Mouse (Mus musculus) C2C12 (cell line): ENCODE measurements around the gene Cux2. TPM values are rescaled to one million over a fixed set of nuclear protein-coding genes. Genes with fewer than 3 reads are reported as not detected.

ENCODE experiments used
- H3K27me3 ChIP-seq: one replicate; pipeline ENCODE4 v1.6.1; 2011; ENCODE audit not compliant: control insufficient read depth, insufficient read depth, insufficient read length
- H3K36me3 ChIP-seq: one replicate; pipeline ENCODE4 v1.6.1; 2011; ENCODE audit not compliant: control insufficient read depth, insufficient read depth
- H3K4me3 ChIP-seq: one replicate; pipeline ENCODE4 v1.5.1; 2011; ENCODE audit warnings: mild to moderate bottlenecking, control low read depth; ENCODE audit not compliant: poor library complexity, insufficient read depth, severe bottlenecking
- H3K79me2 ChIP-seq: one replicate; pipeline ENCODE4 v1.6.1; 2011; ENCODE audit not compliant: control insufficient read depth, insufficient read depth
- H3K79me3 ChIP-seq: one replicate; pipeline ENCODE4 v1.6.1; 2011; ENCODE audit warnings: low read depth, control low read depth
- H3ac ChIP-seq: one replicate; pipeline ENCODE3; 2011; ENCODE audit warnings: low read depth; ENCODE audit not compliant: control insufficient read depth, insufficient read length
- CEBPB ChIP-seq: IDR thresholded peaks from one replicate; pipeline ENCODE4 v1.6.1; 2011; ENCODE audit warnings: low read depth, mild to moderate bottlenecking, control low read depth, moderate library complexity
- CTCF ChIP-seq: IDR thresholded peaks from one replicate; pipeline ENCODE4 v1.5.1; 2011; ENCODE audit not compliant: control insufficient read depth, insufficient read depth, insufficient read length
- FOSL1 ChIP-seq: IDR thresholded peaks from one replicate; pipeline ENCODE4 v1.8.0; 2011; ENCODE audit warnings: mild to moderate bottlenecking, low read length; ENCODE audit not compliant: poor library complexity, insufficient read depth, severe bottlenecking
- MAX ChIP-seq: IDR thresholded peaks from one replicate; pipeline ENCODE4 v1.6.1; 2011; ENCODE audit warnings: mild to moderate bottlenecking, control low read depth
- MYOD1 ChIP-seq: IDR thresholded peaks from one replicate; pipeline ENCODE4 v1.6.1; 2011; ENCODE audit warnings: low read depth; ENCODE audit not compliant: control insufficient read depth, insufficient read length
- MYOG ChIP-seq: IDR thresholded peaks from one replicate; pipeline ENCODE4 v1.6.1; 2011; ENCODE audit not compliant: control insufficient read depth, insufficient read length; ENCODE audit errors: extremely low read depth
- USF1 ChIP-seq: IDR thresholded peaks from one replicate; pipeline ENCODE4 v1.6.1; 2011; ENCODE audit warnings: low read depth, mild to moderate bottlenecking, control low read depth, moderate library complexity
- polyA plus RNA-seq: library from polyadenylated mRNA; unstranded; fragments of >200 nt; fragmentation: generic; extraction: Trizol; gene quantifications from one replicate; pipeline ENCODE4 v1.2.1, GENCODE M21; 2012; ENCODE audit warnings: missing spikeins

The Cux2 gene
- polyA plus RNA-seq, 1 experiment: 0.08 TPM

DNA sequence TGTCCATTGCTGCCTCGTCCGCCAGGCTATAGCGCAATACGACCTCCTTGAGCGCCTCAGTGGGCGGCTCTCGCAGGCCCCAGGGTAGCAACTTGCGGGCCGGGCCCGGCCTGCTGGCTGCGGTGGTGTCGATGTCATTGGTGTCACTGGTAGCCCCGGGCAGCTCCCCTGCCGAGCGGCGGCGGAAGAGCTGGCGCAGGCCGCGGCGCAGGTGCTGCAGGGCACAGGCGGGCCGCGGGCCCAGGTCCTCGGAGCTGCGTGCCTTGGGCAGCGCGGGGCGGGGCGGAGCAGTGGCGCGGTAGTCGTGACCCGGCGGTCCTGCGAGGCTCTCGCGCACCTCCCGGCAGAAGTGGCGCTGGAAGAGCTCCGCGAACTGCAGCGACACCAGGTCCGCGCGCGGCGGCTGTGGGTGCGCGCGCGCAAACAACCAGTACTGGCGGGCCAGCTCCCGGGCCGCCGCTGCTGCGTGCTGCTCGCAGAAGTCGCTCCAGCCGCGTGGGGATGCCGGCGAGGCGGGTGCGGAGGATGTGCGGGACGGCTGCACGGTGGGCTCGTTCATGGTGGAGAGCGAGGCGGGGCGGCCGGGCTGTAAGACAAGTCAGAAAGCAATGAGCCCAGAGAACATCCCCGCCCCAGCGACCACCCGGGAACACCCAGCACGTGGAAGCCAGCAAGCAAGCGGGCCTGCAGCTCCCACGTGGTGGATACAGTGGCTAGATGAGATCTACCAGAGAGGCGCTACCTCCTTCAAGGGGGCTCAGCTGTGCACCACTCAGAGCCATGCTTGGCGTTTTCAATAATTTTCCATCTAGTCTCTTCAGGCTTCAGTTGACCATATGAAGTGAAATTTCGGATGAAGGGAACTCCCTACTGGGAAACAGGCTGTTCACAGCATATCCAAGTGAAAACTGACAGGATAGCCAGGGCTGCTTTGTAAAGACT is 221.1 kb downstream of the Cux2 start:
- H3K79me2 ChIP-seq: peaks cover 100% of the 10 kb centered on the region
- no peak for TF ChIP-seq FOSL1
- no peak for TF ChIP-seq CEBPB
- no peak for TF ChIP-seq MAX
- TF ChIP-seq MYOG: no peak
- TF ChIP-seq MYOD1: no peak
- TF ChIP-seq USF1: no peak
- TF ChIP-seq CTCF: no peak
- H3K27me3 ChIP-seq: no peaks in the 10 kb centered on the region
- no peak overlapping the region for H3K4me3 ChIP-seq
- no peak overlapping the region for H3ac ChIP-seq
- peaks cover 88% of the 10 kb centered on the region for H3K79me3 ChIP-seq
- H3K36me3 ChIP-seq: peaks cover 77% of the 10 kb centered on the region

DNA sequence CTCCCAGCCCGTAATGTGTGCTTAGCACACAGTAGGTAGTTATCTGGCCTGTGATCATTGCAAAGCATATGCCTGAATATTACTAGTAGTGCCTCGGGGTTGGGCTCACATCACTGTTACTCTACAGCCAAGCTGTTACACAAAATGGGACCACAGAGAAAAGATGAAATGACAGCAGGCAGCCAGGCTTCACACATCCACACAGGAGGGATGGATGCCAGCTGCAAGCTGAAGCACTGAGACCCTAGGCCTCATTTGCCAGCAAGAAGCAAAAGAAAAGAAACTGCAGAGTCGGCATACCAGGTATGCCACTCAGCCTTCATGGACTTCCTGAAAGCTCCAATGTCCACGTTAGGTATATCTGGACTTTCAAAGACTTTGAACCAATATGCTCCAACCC is 222.0 kb downstream of the Cux2 start:
- peaks cover 100% of the 10 kb centered on the region for H3K79me2 ChIP-seq
- H3ac ChIP-seq: no peak overlapping the region
- no peak overlapping the region for H3K4me3 ChIP-seq
- TF ChIP-seq MYOD1 (no peak), FOSL1 (no peak), MAX (no peak), CEBPB (no peak), CTCF (no peak), USF1 (no peak), MYOG (no peak)
- peaks cover 84% of the 10 kb centered on the region for H3K36me3 ChIP-seq
- H3K79me3 ChIP-seq: peaks cover 88% of the 10 kb centered on the region
- no peaks in the 10 kb centered on the region for H3K27me3 ChIP-seq

DNA sequence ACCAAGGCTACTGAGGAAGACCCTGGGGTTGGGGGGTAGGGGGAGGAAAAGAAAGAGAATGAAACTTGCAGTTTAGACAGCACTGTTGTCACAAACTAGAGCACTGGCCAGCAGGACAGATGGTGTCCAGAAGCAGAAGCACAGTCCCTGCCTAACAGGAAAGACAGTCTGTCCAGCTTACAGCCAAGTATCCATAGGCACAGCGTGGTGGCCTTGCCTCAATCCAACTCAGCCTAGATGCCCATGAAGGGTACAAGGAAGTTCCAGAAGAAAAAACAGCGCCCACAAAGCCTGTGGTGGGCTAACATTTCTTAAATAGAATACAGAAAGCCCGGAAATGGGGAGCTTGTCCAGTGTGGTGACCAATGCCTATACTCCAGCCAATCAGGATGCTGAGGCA is 224.3 kb downstream of the Cux2 start:
- Histone ChIP-seq H3K27me3 (no peaks in the 10 kb centered on the region), H3K79me2 (peaks cover 100% of the 10 kb centered on the region), H3K4me3 (no peak overlapping the region), H3ac (no peak overlapping the region), H3K36me3 (peaks cover 78% of the 10 kb centered on the region), H3K79me3 (peaks cover 86% of the 10 kb centered on the region)
- no peak for TF ChIP-seq MYOG
- TF ChIP-seq MYOD1: no peak
- no peak for TF ChIP-seq MAX
- TF ChIP-seq FOSL1: no peak
- TF ChIP-seq CEBPB: no peak
- no peak for TF ChIP-seq CTCF
- TF ChIP-seq USF1: no peak

DNA sequence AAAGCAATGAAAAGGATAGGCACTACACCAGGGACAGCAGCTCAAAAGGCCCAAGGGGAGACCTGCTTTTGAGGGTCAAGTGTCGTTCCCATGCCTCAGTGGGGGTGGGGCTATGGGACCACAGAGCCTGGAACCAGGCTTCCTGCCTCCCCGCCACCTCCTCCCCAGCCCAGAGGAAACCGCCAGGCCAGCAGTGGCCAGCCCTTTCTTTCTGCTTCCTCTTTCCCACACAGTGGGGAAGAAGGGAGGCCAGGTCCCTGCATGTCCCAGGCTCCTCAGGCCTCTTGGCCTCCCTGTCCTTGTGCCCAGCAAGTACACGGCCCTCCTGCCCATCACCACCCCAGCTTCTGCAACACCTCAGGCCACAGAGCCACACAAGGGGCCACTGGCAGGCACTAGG is 225.8 kb downstream of the Cux2 start:
- no peak overlapping the region for H3ac ChIP-seq
- no peaks in the 10 kb centered on the region for H3K27me3 ChIP-seq
- no peak overlapping the region for H3K4me3 ChIP-seq
- TF ChIP-seq MYOD1: no peak
- TF ChIP-seq USF1: no peak
- TF ChIP-seq CTCF: no peak
- TF ChIP-seq MYOG: no peak
- TF ChIP-seq MAX: no peak
- peaks cover 73% of the 10 kb centered on the region for H3K36me3 ChIP-seq
- peaks cover 78% of the 10 kb centered on the region for H3K79me3 ChIP-seq
- peaks cover 100% of the 10 kb centered on the region for H3K79me2 ChIP-seq

DNA sequence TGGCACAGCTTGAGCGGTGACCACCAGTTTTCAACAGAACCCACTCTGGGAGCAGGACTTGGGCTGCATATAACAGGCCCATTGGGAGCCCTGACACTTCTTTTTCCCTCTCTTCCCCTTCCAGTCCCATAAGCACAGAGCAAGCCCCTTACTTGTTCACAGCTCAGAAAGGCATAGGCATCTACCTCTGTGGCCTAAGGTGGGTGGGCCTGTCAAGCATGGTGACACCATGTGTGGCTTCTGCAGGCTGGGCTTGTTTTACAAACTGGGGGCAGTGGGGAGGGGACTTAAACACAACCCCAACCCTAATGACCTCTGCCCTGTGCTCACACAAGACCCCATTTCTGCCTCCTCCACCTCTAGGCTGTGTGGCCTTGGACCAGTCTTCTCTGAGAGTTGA is 226.2 kb downstream of the Cux2 start:
- no peak overlapping the region for H3K4me3 ChIP-seq
- H3ac ChIP-seq: no peak overlapping the region
- H3K79me3 ChIP-seq: peaks cover 78% of the 10 kb centered on the region
- H3K36me3 ChIP-seq: peaks cover 73% of the 10 kb centered on the region
- peaks cover 99% of the 10 kb centered on the region for H3K79me2 ChIP-seq
- TF ChIP-seq CTCF (no peak), MYOD1 (no peak), MYOG (no peak)
- H3K27me3 ChIP-seq: no peaks in the 10 kb centered on the region
